Mouse (Mus musculus) erythroblast, embryonic 14.5 days (primary cell): ENCODE results near the gene Idnk.

Experiments used
- GATA1 ChIP-seq: IDR thresholded peaks from 2 replicates; pipeline ENCODE4 v1.6.1; 2012; ENCODE audit warnings: low read length, inconsistent platforms, mixed read lengths
- TAL1 ChIP-seq: IDR thresholded peaks from 3 replicates; pipeline ENCODE4 v1.6.1; 2012; ENCODE audit warnings: low read length, inconsistent platforms, mixed read lengths

DNA sequence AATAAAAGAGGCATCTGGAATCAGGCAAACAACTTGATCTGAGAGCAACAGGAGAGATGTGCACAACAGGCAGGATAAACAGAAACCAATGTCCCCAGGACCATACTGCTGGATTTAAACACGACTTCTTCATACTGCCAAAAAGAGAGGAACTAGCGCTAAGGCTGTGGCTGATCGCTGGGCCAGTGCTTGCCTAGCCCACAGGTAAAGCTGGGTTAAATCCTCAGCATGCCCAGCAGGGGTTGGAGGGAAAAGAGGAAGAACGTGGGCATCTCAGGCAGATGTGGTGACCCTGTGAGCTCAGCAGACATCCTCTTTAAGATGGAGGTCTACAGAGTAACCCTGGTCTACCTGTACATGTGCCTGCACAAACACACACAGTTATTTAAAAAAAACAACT lies 47.5 kb downstream of the Idnk start:
- no peak for TF ChIP-seq GATA1
- no peak for TF ChIP-seq TAL1
